Comparison of ENCODE assay signal across 9 mouse cellular contexts in genomic region chr3:35482296-35482695, GRCm38 (mm10).
DNase-seq lines count a peak whose midpoint lies in the region; ATAC-seq and TF ChIP-seq lines count a peak whose summit lies in the region.
"Had no signal": no experiment of that assay in that cellular context is flagged by ENCODE, and none has a peak within 500 bp of the region (broad histone marks: within the 10 kb centered on the region; RNA-seq: fewer than 3 reads in every experiment).

No protein-coding gene starts in this region.

- peak; percentile 93 for TF ChIP-seq RAD21 in MEL (IDR thresholded peaks at IDR 0.05; ENCODE audit: low read depth, low read length)

- 5% methylated on average over 6 of the region's 6 CpGs for WGBS in lung, embryonic 16.5 days

- no peaks in the 10 kb centered on the region for H3K79me2 ChIP-seq in MEL (ENCODE audit: control insufficient read depth, insufficient read depth, low read length, poor library complexity)

- H3K9me3 ChIP-seq in MEL (replicated peaks; ENCODE audit: insufficient read depth, low read length): no peaks in the 10 kb centered on the region
- H3K9me3 ChIP-seq in lung, embryonic 16.5 days (ENCODE audit: control insufficient read depth, low read length): no peaks in the 10 kb centered on the region
- H3K9me3 ChIP-seq: lung, embryonic 15.5 days had no signal

- no peak overlapping the region for H3K9ac ChIP-seq in MEL (ENCODE audit: control insufficient read depth, low read depth, low read length, poor library complexity, severe bottlenecking)
- no peak overlapping the region for H3K9ac ChIP-seq in lung, embryonic 16.5 days (ENCODE audit: low read length)
- H3K9ac ChIP-seq: lung, embryonic 15.5 days had no signal

- no peak for TF ChIP-seq POLR2A in MEL (IDR thresholded peaks at IDR 0.05; ENCODE audit: control insufficient read depth in 1 of 2, insufficient read depth in 1 of 2, low read depth in 1 of 2, low read length in 2 of 2, poor library complexity in 1 of 2)

- no peaks in the 10 kb centered on the region; a peak in 1 of 4 replicates for H3K4me1 ChIP-seq in MEL (ENCODE audit: control insufficient read depth in 1 of 2, insufficient read depth in 2 of 2, low read length in 2 of 2)
- no peaks in the 10 kb centered on the region for H3K4me1 ChIP-seq in lung, embryonic 16.5 days (replicated peaks; ENCODE audit: control insufficient read depth, insufficient read depth, low read length)
- H3K4me1 ChIP-seq: lung, embryonic 15.5 days had no signal

- peak; percentile 60 for DNase-seq in A20 (ENCODE audit: low read depth, low spot score)
- DNase-seq in MEL (ENCODE audit: low read depth, low spot score): peak; percentile 71
- DNase-seq in cerebellum, postnatal 10 days: peak; percentile 83 to 88
- peak; percentile 22 to 64 for DNase-seq in frontal cortex, postnatal 25 days (ENCODE audit: low spot score in 2 of 2)
- peak; percentile 58 for DNase-seq in kidney, postnatal 14 days
- DNase-seq in right cerebral cortex, postnatal 14 days: peak; percentile 55
- DNase-seq in spleen, postnatal 14 days (ENCODE audit: low spot score in 2 of 2): no peak

- peak; percentile 36; the same call in 1 of the 2 replicates for ATAC-seq in lung, embryonic 16.5 days (ENCODE audit: low read depth)

- no peak overlapping the region for H3K4me2 ChIP-seq in lung, embryonic 16.5 days (ENCODE audit: low read depth, low read length)
- H3K4me2 ChIP-seq: lung, embryonic 15.5 days had no signal

- H3K27me3 ChIP-seq in MEL (ENCODE audit: control insufficient read depth in 1 of 2, insufficient read depth in 2 of 2, low read length in 2 of 2): no peaks in the 10 kb centered on the region
- peaks cover 18% of the 10 kb centered on the region for H3K27me3 ChIP-seq in lung, embryonic 16.5 days (ENCODE audit: control insufficient read depth, insufficient read depth, low read depth, low read length)

- no peak for TF ChIP-seq EP300 in MEL (IDR thresholded peaks at IDR 0.05; ENCODE audit: low read depth in 1 of 2, low read length in 2 of 2)

- H3K4me3 ChIP-seq in MEL (ENCODE audit: control insufficient read depth in 1 of 2, insufficient read depth in 1 of 2, low read depth in 2 of 2, low read length in 2 of 2): no peak overlapping the region
- no peak overlapping the region for H3K4me3 ChIP-seq in lung, embryonic 16.5 days (ENCODE audit: low read length)
- H3K4me3 ChIP-seq: lung, embryonic 15.5 days had no signal

- no peaks in the 10 kb centered on the region for H3K36me3 ChIP-seq in MEL (ENCODE audit: control insufficient read depth in 1 of 2, insufficient read depth in 2 of 2, low read length in 2 of 2)
- H3K36me3 ChIP-seq in lung, embryonic 16.5 days (ENCODE audit: control insufficient read depth, insufficient read depth, low read length): no peaks in the 10 kb centered on the region
- H3K36me3 ChIP-seq: lung, embryonic 15.5 days had no signal

- H3K27ac ChIP-seq in MEL (ENCODE audit: control insufficient read depth, low read depth, low read length): no peak overlapping the region
- no peak overlapping the region for H3K27ac ChIP-seq in lung, embryonic 16.5 days (ENCODE audit: low read length)
- H3K27ac ChIP-seq: lung, embryonic 15.5 days had no signal

- peak; percentile 31 to 85 (median 70); a peak in 5 of 6 replicates for TF ChIP-seq CTCF in MEL (IDR thresholded peaks at IDR 0.05 in 2 of 3, conservative IDR thresholded peaks at IDR 0.05 in 1 of 3; ENCODE audit: control insufficient read depth in 1 of 3, insufficient read depth in 1 of 3, low read depth in 2 of 3, low read length in 3 of 3, poor library complexity in 1 of 3, severe bottlenecking in 1 of 3)

TF ChIP-seq in MEL, 35 proteins besides CTCF, POLR2A, EP300 and RAD21:
- TF ChIP-seq ZC3H11A (IDR thresholded peaks at IDR 0.05; ENCODE audit: low read depth, low read length): peak; percentile 73
- TF ChIP-seq MEF2A (IDR thresholded peaks at IDR 0.05; ENCODE audit: extremely low read depth, insufficient replicate concordance, low read depth, low read length, poor library complexity, severe bottlenecking): no peak
- peak; percentile 81 for TF ChIP-seq SMC3 (IDR thresholded peaks at IDR 0.05; ENCODE audit: low read depth, low read length)

Comparison
In these comparisons a context has a peak if more than half of its experiments do, and no peak if none do; other contexts are left out.
1. DNase-seq: peak in A20 (single experiment), MEL (single experiment), cerebellum, postnatal 10 days (2 of 2), frontal cortex, postnatal 25 days (2 of 2), kidney, postnatal 14 days (single experiment) and right cerebral cortex, postnatal 14 days (single experiment); none in spleen, postnatal 14 days (0 of 2).